Mouse (Mus musculus) layer of hippocampus, postnatal 14 days (tissue): Measurements from ENCODE around the gene Cers5. TPM values are rescaled to one million over a fixed set of nuclear protein-coding genes. Genes with fewer than 3 reads are reported as not detected.
"Not testable (repeated sequence)": the region's sequence is repeated elsewhere in the genome, so short reads cannot be mapped to it uniquely, and the experiment has no call there.

Source experiments
- DNase-seq, 2 experiments: peaks; one replicate each; pipeline ENCODE4 v3.0.0; 2021 to 2022; ENCODE audit warnings: low spot score in 2 of 2, mixed read lengths in 1 of 2
- total RNA-seq, 2 experiments: library from RNA; stranded (reverse); gene quantifications; 2 replicates each; pipeline ENCODE4 v1.2.3; 2021

Cers5 gene
- total RNA-seq, 2 experiments from 2014 or later: 32.6 to 39.3 TPM

GRCm38 (mm10) chr15:99727039-99727438, 45.6 kb downstream of the Cers5 start:
- DNase-seq: not testable (repeated sequence)

- no peak for DNase-seq
Observed at GRCm38 (mm10) chr15:99726549-99726948, 46.1 kb downstream of the Cers5 start.

- peak; percentile 96 to 99 for DNase-seq
Observed at GRCm38 (mm10) chr15:99725341-99726155, 47.1 kb downstream of the Cers5 start, which contains the start of gene Cox14. Gene Cox14 (plus strand): TSS chr15:99725618.

GRCm38 (mm10) chr15:99724292-99725021, 48.2 kb downstream of the Cers5 start:
- DNase-seq: peak; percentile 80 to 86

- DNase-seq: peak; percentile 68 to 72
Observed at GRCm38 (mm10) chr15:99723515-99724291, 49.0 kb downstream of the Cers5 start.

GRCm38 (mm10) chr15:99723120-99723514, 49.6 kb downstream of the Cers5 start:
- no peak for DNase-seq

GRCm38 (mm10) chr15:99721921-99722743, 50.6 kb downstream of the Cers5 start:
- DNase-seq: no peak

GRCm38 (mm10) chr15:99719865-99720264, 52.8 kb downstream of the Cers5 start:
- no peak for DNase-seq

GRCm38 (mm10) chr15:99718461-99719021, 54.1 kb downstream of the Cers5 start:
- DNase-seq: no peak

GRCm38 (mm10) chr15:99717386-99718334, 55.0 kb downstream of the Cers5 start, which contains the start of gene Gpd1:
Gene Gpd1 (plus strand): TSS chr15:99717515.
- peak; percentile 69 to 73 for DNase-seq

- DNase-seq: peak in 1 of 2 experiments; percentile 55
Observed at GRCm38 (mm10) chr15:99716814-99717213, 55.9 kb downstream of the Cers5 start.

GRCm38 (mm10) chr15:99715982-99716746, 56.5 kb downstream of the Cers5 start:
- peak; percentile 48 to 52 for DNase-seq

- DNase-seq: peak; percentile 82 to 94
Observed at GRCm38 (mm10) chr15:99715361-99715865, 57.3 kb downstream of the Cers5 start.

GRCm38 (mm10) chr15:99714858-99715257, 57.8 kb downstream of the Cers5 start:
- DNase-seq: peak; percentile 81 to 86

GRCm38 (mm10) chr15:99714206-99714605, 58.5 kb downstream of the Cers5 start:
- DNase-seq: peak in 1 of 2 experiments; percentile 41

- no peak for DNase-seq
Observed at GRCm38 (mm10) chr15:99713569-99713968, 59.1 kb downstream of the Cers5 start.

GRCm38 (mm10) chr15:99712666-99713559, 59.8 kb downstream of the Cers5 start:
- no peak for DNase-seq
